Mouse (Mus musculus) thymus, adult 2 months (tissue): Measurements from ENCODE around the gene Pde10a.

ENCODE experiments used
- CTCF ChIP-seq: fragments of 200-500 bp; IDR thresholded peaks from 2 replicates; pipeline ENCODE4 v1.5.1; 2012; ENCODE audit warnings: mild to moderate bottlenecking, control low read depth, low read length, moderate library complexity, borderline replicate concordance; ENCODE audit not compliant: control insufficient read depth, poor library complexity, insufficient read depth; ENCODE audit errors: extremely low read depth
- POLR2A ChIP-seq: fragments of 200-500 bp; IDR thresholded peaks from 2 replicates; pipeline ENCODE4 v1.6.1; 2012; ENCODE audit warnings: mild to moderate bottlenecking, low read length, control low read depth, moderate library complexity; ENCODE audit not compliant: control insufficient read depth, poor library complexity, insufficient read depth; ENCODE audit errors: extremely low read depth

GRCm38 (mm10) chr17:8923727-8924126, 398.6 kb downstream of the Pde10a start:
- no peak for TF ChIP-seq CTCF
- TF ChIP-seq POLR2A, result no peak
